Mouse (Mus musculus) B cell, adult 2 months (primary cell): ENCODE measurements around the gene Lrrc32.

Experiments
- DNase-seq, 2 experiments: peaks; one replicate each; pipeline ENCODE4 v3.0.0; 2022

The Lrrc32 gene

DNA sequence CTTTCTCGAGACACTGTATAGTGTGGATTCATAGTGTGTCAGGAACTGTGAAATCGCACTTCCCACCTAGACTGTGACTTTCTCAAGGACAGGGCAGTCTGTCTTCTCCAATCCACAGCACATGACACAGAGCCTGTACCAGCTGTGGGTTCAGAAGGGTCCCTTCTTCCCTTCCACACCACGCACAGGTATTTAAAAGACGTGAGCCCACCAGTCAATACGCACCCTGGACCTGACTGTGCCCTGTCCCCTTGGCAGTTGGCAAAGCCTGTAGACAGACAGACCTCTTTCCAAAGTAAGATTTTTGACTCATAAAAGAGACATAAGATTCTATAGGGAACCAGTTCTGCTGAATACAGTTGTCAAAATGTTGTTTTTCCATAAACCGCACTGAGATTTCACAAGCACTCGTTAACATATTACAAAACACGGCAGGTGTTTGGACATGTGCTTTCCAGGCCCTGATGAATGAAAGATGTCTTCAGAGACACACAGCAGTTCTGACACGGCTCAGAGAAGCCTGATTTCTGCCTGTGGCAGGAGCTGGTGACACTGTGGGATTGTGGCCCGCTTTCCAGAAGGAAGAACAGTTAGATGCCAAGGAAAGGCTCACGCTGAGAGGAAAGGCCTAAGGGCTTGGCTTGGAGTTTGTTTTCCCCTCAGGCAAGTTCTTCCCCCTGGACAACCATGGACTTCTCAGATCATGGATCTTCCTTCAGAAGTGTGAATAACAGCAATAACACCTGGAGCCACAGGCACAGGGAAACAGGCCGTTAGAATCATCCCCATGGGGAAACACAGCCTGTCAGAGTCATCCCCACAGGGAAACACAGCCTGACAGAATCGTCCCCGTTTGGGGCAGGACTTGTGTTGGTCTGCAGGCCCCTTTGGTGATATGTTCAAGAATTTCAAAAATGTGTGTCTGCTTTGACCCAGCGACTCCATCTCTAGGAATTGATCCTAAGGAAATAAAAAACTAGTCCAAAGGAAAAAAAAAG lies 22.2 kb downstream of the Lrrc32 start:
- DNase-seq: no peak

GRCm38 (mm10) chr7:98513251-98513650 lies 24.2 kb downstream of the Lrrc32 start:
- no peak for DNase-seq

DNA sequence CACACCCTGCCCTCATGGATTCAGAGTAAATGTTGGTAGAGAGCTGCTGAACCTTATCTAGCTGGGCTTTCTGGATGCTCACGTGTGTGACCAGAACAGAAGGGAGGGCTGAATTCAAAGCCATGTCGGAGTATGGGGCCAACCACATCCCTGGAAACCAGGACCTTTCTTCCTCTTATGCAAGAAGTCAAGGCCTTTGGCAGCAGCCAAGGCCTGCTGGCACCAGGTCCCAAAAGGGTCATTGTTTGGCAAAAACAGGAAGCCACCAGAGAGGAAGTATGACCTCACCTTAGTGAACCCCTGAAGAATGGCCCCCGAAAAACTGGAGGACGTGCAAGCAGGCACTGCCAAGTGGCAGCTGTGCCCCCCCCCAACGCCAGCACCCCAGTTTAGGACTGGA lies 33.5 kb downstream of the Lrrc32 start:
- peak; percentile 35 to 45 for DNase-seq

GRCm38 (mm10) chr7:98523070-98523812 lies 34.2 kb downstream of the Lrrc32 start:
- peak; percentile 28 to 33 for DNase-seq

- DNase-seq: peak; percentile 50 to 53
These were observed 34.8 kb downstream of the Lrrc32 start for GRCm38 (mm10) chr7:98523813-98524361.

GRCm38 (mm10) chr7:98524401-98524800 lies 35.3 kb downstream of the Lrrc32 start:
- no peak for DNase-seq

- no peak for DNase-seq
These were observed 36.0 kb downstream of the Lrrc32 start for GRCm38 (mm10) chr7:98524869-98525699.

DNA sequence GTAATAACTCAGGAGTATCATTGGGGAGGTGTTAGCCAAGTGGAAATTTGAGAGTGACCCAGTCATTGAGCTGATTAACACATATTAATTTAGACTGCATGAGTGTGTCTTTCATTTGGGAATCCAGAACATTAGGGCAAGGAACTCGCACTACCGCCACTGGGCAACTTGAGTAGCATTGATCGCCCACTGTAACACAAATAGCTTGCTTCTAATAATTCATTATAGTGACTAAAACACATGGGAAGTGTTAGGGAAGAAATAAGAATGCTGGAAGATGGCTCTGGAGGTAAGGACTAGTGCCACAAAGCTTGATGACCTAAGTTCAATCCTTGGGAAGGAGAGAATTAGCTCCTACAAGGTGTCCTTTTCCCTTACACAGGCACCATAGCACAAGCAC lies 38.0 kb downstream of the Lrrc32 start:
- no peak for DNase-seq

- peak; percentile 33 to 36 for DNase-seq
These were observed 42.5 kb downstream of the Lrrc32 start for GRCm38 (mm10) chr7:98531612-98532011.

DNA sequence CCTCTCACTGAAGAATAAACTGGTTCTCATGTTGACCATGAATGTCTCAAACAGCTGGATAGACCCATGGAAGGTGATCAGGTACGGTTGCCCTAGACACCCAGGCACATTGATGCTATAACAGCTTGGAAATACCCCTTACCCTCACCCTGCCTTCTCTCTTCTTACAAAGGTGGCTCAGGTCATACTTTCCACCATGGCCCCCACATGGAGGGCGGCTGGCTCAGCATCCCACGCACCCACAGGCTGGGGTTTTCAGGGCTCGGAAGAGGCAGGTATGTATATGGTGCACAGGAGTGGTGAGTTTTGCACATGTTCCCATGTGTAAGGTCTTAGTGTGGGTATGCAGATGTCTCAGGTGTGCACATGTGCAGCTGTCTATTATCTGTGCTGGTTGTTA lies 43.9 kb downstream of the Lrrc32 start:
- DNase-seq: no peak

- DNase-seq: peak; percentile 85 to 86
These were observed 45.4 kb downstream of the Lrrc32 start for GRCm38 (mm10) chr7:98534432-98534855.

- DNase-seq: no peak
These were observed 46.1 kb downstream of the Lrrc32 start for GRCm38 (mm10) chr7:98535191-98535590.

- DNase-seq: peak; percentile 17 to 21
These were observed 46.8 kb downstream of the Lrrc32 start for GRCm38 (mm10) chr7:98535882-98536281.

DNA sequence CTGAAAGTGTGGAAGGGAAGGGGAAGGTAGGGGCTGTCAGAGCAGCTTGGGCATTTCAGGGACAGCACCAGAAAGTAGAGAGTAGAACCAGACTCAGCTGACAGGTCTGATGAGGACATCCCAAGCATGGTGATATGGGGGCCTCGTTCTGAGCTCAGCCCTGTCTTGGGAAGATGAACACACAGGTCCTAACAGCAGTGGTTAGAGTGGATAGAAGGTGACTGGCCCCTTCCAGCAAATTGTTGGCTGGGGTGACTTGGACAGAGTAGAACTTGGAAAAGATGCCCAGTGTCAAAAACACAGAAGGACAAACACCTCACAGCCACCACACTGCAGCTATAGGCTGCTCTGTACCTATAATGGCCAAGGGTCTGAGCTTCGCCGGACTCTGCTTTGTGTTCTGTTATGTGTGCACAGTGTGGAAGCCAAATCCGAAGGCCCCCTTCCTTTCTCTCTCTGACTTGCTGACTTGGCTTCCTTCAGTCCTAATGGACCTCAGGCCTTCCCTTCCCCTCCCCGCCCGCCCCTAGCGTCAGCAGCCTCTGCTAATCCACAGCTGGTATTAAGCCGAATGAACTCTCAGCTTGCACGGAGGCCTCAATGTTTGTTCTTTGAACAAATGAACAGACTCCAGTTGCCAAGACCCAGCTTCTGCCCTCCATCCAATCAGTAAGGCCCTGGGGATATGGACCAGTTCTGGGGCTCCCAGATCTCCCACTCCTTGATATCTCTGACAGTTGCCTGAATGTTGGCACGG lies 48.3 kb downstream of the Lrrc32 start:
- DNase-seq: no peak

DNA sequence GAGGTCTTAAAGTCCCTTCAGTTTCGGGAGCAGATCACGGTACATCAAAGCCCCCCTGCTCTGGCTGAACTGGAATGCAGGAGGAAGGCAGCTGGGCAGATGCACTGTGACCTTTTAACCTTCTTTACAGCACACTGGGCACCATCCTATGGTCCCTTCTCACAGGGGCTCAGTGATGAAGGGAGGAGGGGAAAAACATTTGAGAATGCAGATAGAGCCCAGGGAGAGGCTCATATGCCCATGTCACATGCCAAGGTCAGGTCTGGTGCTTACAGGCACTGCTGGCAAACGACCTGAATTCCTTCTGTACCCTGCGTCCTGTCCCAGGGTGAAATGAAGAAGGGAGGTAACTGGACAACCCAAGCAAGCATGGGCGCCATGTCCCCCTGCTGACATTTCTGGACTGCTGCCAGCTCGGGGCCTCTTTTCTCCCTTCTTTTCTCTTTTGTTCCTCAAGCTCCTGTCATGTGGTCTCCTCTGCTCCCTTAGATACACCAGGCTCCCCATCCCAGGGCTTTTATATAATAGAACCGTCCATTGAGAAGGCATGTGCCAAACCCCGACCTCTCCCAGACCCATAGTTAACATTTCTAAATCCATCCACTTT lies 49.0 kb downstream of the Lrrc32 start:
- DNase-seq: no peak

GRCm38 (mm10) chr7:98540879-98541278 lies 51.8 kb downstream of the Lrrc32 start:
- DNase-seq: no peak

DNA sequence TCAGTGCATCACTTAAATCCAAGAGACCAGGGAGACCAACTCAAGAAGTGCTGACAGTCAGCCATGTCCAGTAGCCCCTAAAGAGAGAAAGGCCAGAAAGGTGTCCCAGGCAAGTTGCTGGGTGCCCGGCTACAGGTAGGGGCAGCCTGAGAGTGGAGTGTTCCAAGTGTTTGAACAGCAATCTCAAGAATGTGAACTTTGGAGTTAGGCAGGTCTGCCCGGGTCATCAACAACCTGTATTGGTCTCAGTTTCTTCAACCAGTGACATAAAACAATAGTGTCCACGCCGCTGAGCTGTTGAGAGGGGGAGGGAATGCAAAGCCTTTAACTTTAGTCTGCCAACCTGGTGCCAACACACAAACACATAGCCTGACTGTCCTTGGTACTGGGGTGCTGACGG lies 52.5 kb downstream of the Lrrc32 start:
- no peak for DNase-seq

- no peak for DNase-seq
These were observed 53.2 kb downstream of the Lrrc32 start for GRCm38 (mm10) chr7:98542267-98542666.

DNA sequence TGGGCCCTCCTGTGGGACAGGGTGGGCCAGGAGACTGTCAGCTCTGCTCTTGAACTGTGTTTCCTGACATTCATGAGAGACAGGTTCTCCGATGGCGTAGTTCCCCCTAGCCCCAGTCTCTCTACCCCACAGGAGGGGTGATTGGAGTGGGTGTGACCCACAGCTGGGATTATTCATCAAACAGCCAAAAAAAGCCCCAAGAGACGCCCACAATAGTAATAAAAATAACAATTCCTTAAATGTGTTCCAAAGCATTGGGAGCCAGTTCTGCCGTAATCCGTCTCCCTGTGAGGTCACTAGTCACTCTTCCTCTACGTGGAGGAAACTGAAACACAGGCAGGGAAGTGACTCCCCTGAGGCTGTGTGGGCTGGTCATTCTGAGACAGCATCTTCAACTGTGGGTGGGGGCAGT lies 53.7 kb downstream of the Lrrc32 start:
- no peak for DNase-seq

DNA sequence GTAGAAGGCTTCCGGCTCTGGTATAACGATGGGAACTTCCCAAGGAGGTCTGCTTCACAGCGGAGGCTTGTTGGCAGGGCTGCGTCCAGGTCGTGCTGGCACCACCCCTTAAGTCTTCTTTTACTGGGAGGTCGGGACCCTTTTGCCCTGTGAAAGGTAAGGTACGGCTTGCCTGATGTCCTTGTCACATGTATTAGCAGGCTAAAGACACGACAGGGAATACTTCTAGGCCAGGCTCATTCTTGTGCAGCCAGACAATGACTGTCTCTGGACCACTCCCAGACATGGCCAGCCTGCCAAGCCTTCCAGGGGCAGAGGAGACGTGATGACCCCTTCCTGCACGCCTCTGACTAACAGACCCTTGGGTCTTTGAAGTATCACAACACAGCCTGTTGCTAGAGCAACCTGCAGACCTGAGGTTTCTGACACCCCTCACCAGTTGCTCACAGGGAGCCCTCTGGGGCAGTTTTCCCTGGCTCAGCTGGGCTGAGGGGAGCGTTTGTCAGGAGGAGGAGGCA lies 54.8 kb downstream of the Lrrc32 start:
- DNase-seq: no peak

DNA sequence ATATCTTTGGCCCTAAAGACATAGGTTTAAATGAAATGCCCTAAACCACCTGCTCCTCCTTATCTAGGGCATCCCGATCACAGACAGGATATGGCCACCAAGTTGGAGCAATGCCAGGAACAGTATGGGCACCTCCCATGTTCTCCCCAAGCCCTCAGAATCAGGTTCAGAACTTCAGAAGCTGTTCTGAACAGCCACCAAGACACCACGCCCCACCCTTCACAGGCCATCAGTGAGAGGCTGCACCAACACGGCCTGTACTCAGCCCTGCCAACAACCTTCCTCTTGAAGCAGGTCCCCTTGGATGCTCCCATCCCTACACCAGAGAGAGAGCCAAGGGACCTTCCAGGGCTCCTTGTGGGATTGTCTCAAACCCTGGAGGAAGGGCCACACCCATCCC lies 55.5 kb downstream of the Lrrc32 start:
- no peak for DNase-seq
